Mouse (Mus musculus) hindbrain, embryonic 14.5 days (tissue): Measurements from ENCODE around the gene Trpc5. TPM values are rescaled to one million over a fixed set of nuclear protein-coding genes. Genes with fewer than 3 reads are reported as not detected.

Experiments
- ATAC-seq: fragments of 200-750 bp; cut with Nextera tagmentation; 2 replicates; pipeline ENCODE4 v1.8.0; 2017; ENCODE audit warnings: moderate number of reproducible peaks, mild to moderate bottlenecking, moderate TSS enrichment, moderate library complexity; ENCODE audit not compliant: low FRiP score
- DNase-seq: peaks from one replicate; pipeline ENCODE4 v3.0.0-alpha.2; 2015; ENCODE audit warnings: low spot score
- H3K27ac ChIP-seq: fragments of 300-500 bp; sonication (generic); 2 replicates; pipeline ENCODE4 v1.5.1; 2014; ENCODE audit warnings: mild to moderate bottlenecking, moderate library complexity
- H3K27me3 ChIP-seq: fragments of 300-500 bp; sonication (generic); 2 replicates; pipeline ENCODE4 v1.6.1; 2014; ENCODE audit warnings: mild to moderate bottlenecking, low read length, mixed read lengths; ENCODE audit not compliant: control insufficient read depth, insufficient read depth
- H3K36me3 ChIP-seq: fragments of 300-500 bp; sonication (generic); replicated peaks from 2 replicates; pipeline ENCODE4 v1.6.1; 2014; ENCODE audit not compliant: control insufficient read depth, insufficient read depth
- H3K4me1 ChIP-seq: fragments of 300-500 bp; sonication (generic); replicated peaks from 2 replicates; pipeline ENCODE4 v1.6.1; 2014; ENCODE audit warnings: antibody characterized with exemption, low read length, mixed read lengths; ENCODE audit not compliant: control insufficient read depth, insufficient read depth
- H3K4me2 ChIP-seq: fragments of 300-500 bp; sonication (generic); replicated peaks from 2 replicates; pipeline ENCODE4 v1.6.1; 2014; ENCODE audit warnings: mild to moderate bottlenecking, moderate library complexity
- H3K4me3 ChIP-seq: fragments of 300-500 bp; sonication (generic); replicated peaks from 2 replicates; pipeline ENCODE4 v1.5.1; 2014; ENCODE audit warnings: mild to moderate bottlenecking, low read length
- H3K9ac ChIP-seq: fragments of 300-500 bp; sonication (generic); 2 replicates; pipeline ENCODE4 v1.6.1; 2014
- H3K9me3 ChIP-seq: fragments of 300-500 bp; sonication (generic); 2 replicates; pipeline ENCODE4 v1.6.1; 2016; ENCODE audit warnings: low read length; ENCODE audit not compliant: control insufficient read depth
- WGBS: fragments of 180-500 bp; shearing (Covaris S2); extraction: QIAGEN DNeasy Blood & Tissue Kit; methylation state at CpG from one replicate; pipeline ENCODE4 v1.1.7; 2014; 5-methylcytosine and 5-hydroxymethylcytosine counted together
- polyA plus RNA-seq: library from polyadenylated mRNA; unstranded; fragments of >200 nt; fragmentation: Nextera tagmentation; extraction: Ambion mirVana; gene quantifications from 2 replicates; pipeline ENCODE4 v1.2.1, GENCODE M21; 2014

Gene Trpc5
- polyA plus RNA-seq, 1 experiment from 2014 or later: 4.8 TPM

- H3K27ac ChIP-seq: no peak overlapping the region
- no peak overlapping the region for H3K4me2 ChIP-seq
- no peak for ATAC-seq
- H3K4me3 ChIP-seq: no peak overlapping the region
- no peak for DNase-seq
- no peaks in the 10 kb centered on the region for H3K27me3 ChIP-seq
- H3K4me1 ChIP-seq: no peaks in the 10 kb centered on the region
- 79% methylated on average over 5 of the region's 5 CpGs for WGBS
- no peak overlapping the region for H3K9ac ChIP-seq
- H3K9me3 ChIP-seq: no peaks in the 10 kb centered on the region
- no peaks in the 10 kb centered on the region for H3K36me3 ChIP-seq
Measured at GRCm38 (mm10) chrX:144408036-144408435, 279.9 kb downstream of the Trpc5 start.

- peak; percentile 76; the same call in 1 of the 2 replicates for ATAC-seq
- 30% methylated on average over 7 of the region's 7 CpGs for WGBS
Measured at GRCm38 (mm10) chrX:144403526-144403925, 284.5 kb downstream of the Trpc5 start.

GRCm38 (mm10) chrX:144374196-144374595 is 313.8 kb downstream of the Trpc5 start:
- ATAC-seq (no peak), DNase-seq (no peak)
- Histone ChIP-seq H3K36me3 (no peaks in the 10 kb centered on the region), H3K9me3 (no peaks in the 10 kb centered on the region), H3K27ac (no peak overlapping the region), H3K27me3 (no peaks in the 10 kb centered on the region), H3K4me1 (no peaks in the 10 kb centered on the region), H3K9ac (no peak overlapping the region), H3K4me3 (no peak overlapping the region), H3K4me2 (no peak overlapping the region)
- WGBS: 81% methylated on average over 2 of the region's 2 CpGs

More at GRCm38 (mm10) chrX:144403526-144403925, 284.5 kb downstream of the Trpc5 start:
- Histone ChIP-seq H3K9ac (no peak overlapping the region), H3K4me1 (no peaks in the 10 kb centered on the region), H3K9me3 (no peaks in the 10 kb centered on the region), H3K27me3 (no peaks in the 10 kb centered on the region), H3K4me3 (no peak overlapping the region), H3K27ac (no peak overlapping the region), H3K4me2 (no peak overlapping the region), H3K36me3 (no peaks in the 10 kb centered on the region)
- peak; percentile 67 for DNase-seq

GRCm38 (mm10) chrX:144338355-144338754 is 349.6 kb downstream of the Trpc5 start:
- no peaks in the 10 kb centered on the region for H3K36me3 ChIP-seq
- ATAC-seq: no peak
- no peaks in the 10 kb centered on the region for H3K4me1 ChIP-seq

GRCm38 (mm10) chrX:144337938-144338337 is 350.0 kb downstream of the Trpc5 start:
- Histone ChIP-seq H3K4me1 (no peaks in the 10 kb centered on the region), H3K9me3 (no peaks in the 10 kb centered on the region), H3K4me3 (no peak overlapping the region), H3K9ac (no peak overlapping the region), H3K27ac (no peak overlapping the region), H3K27me3 (no peaks in the 10 kb centered on the region), H3K4me2 (no peak overlapping the region), H3K36me3 (no peaks in the 10 kb centered on the region)
- ATAC-seq (no peak), DNase-seq (no peak)

More at GRCm38 (mm10) chrX:144338355-144338754, 349.6 kb downstream of the Trpc5 start:
- no peak overlapping the region for H3K4me2 ChIP-seq
- no peak overlapping the region for H3K27ac ChIP-seq
- no peak overlapping the region for H3K9ac ChIP-seq
- H3K27me3 ChIP-seq: no peaks in the 10 kb centered on the region
- no peaks in the 10 kb centered on the region for H3K9me3 ChIP-seq
- no peak for DNase-seq
- no peak overlapping the region for H3K4me3 ChIP-seq

GRCm38 (mm10) chrX:144335332-144336015 is 352.5 kb downstream of the Trpc5 start:
- Histone ChIP-seq H3K27ac (no peak overlapping the region), H3K36me3 (no peaks in the 10 kb centered on the region), H3K4me3 (no peak overlapping the region), H3K9me3 (no peaks in the 10 kb centered on the region), H3K27me3 (no peaks in the 10 kb centered on the region), H3K4me2 (no peak overlapping the region), H3K9ac (no peak overlapping the region), H3K4me1 (no peaks in the 10 kb centered on the region)
- 44% methylated on average over 8 of the region's 8 CpGs for WGBS
- DNase-seq: no peak
- no peak for ATAC-seq

Other genes starting within 250 kb of the Trpc5 start
- 0.08 TPM in 1 of 2 replicates, not detected in the other for gene Trpc5os, start 231.6 kb downstream of the Trpc5 start, polyA plus RNA-seq
- gene Rtl4, start 727 bp upstream of the Trpc5 start, polyA plus RNA-seq: 1.2 TPM in 2 replicates